Mouse (Mus musculus): ENCODE data around the gene Tsc22d4. TPM values are rescaled to one million over a fixed set of nuclear protein-coding genes. Genes with fewer than 3 reads are reported as not detected.
"Not testable (repeated sequence)": the region's sequence is repeated elsewhere in the genome, so short reads cannot be mapped to it uniquely, and the experiment has no call there.

Tsc22d4 gene
- polyA plus RNA-seq, 1 experiment = 71.2 TPM

GRCm38 (mm10) chr5:137713454-137713853 is 32.1 kb upstream of the Tsc22d4 start:
- no peaks in the 10 kb centered on the region for H3K4me1 ChIP-seq (ENCODE audit: control insufficient read depth, insufficient read depth, low read length)
- DNase-seq = no peak
- no peaks in the 10 kb centered on the region for H3K27me3 ChIP-seq (replicated peaks; ENCODE audit: control insufficient read depth, insufficient read depth, low read length)
- no peak overlapping the region for H3K27ac ChIP-seq (ENCODE audit: insufficient read depth, low read depth, low read length)
- TF ChIP-seq CTCF (conservative IDR thresholded peaks at IDR 0.05; ENCODE audit: insufficient read depth, insufficient read length, low read depth, low read length) (no peak), POLR2A (IDR thresholded peaks at IDR 0.05; ENCODE audit: low read depth, low read length) (no peak)
- no peak overlapping the region for H3K4me3 ChIP-seq (ENCODE audit: insufficient read depth, low read depth, low read length)
- no peaks in the 10 kb centered on the region for H3K36me3 ChIP-seq (ENCODE audit: control insufficient read depth, insufficient read depth, low read length)
- WGBS = 61% methylated on average over 5 of the region's 5 CpGs

- no peak overlapping the region for H3K4me3 ChIP-seq (ENCODE audit: insufficient read depth, low read depth, low read length)
- DNase-seq = no peak
- H3K27ac ChIP-seq (ENCODE audit: insufficient read depth, low read depth, low read length) = no peak overlapping the region
- WGBS = 47% methylated on average over 8 of the region's 8 CpGs
- no peaks in the 10 kb centered on the region for H3K27me3 ChIP-seq (replicated peaks; ENCODE audit: control insufficient read depth, insufficient read depth, low read length)
- no peaks in the 10 kb centered on the region for H3K36me3 ChIP-seq (ENCODE audit: control insufficient read depth, insufficient read depth, low read length)
- TF ChIP-seq POLR2A (IDR thresholded peaks at IDR 0.05; ENCODE audit: low read depth, low read length) (no peak), CTCF (conservative IDR thresholded peaks at IDR 0.05; ENCODE audit: insufficient read depth, insufficient read length, low read depth, low read length) (no peak)
- 0 out of 2 replicates have a peak, but pooled peaks cover 2% of the 10 kb centered on the region for H3K4me1 ChIP-seq (ENCODE audit: control insufficient read depth, insufficient read depth, low read length)
Observed at GRCm38 (mm10) chr5:137715685-137716084, 29.8 kb upstream of the Tsc22d4 start.

- DNase-seq = no peak
- 0 out of 2 replicates have a peak, but pooled peaks cover 2% of the 10 kb centered on the region for H3K4me1 ChIP-seq (ENCODE audit: control insufficient read depth, insufficient read depth, low read length)
- WGBS = 59% methylated on average over 8 of the region's 8 CpGs
- no peaks in the 10 kb centered on the region for H3K27me3 ChIP-seq (replicated peaks; ENCODE audit: control insufficient read depth, insufficient read depth, low read length)
- no peak overlapping the region for H3K4me3 ChIP-seq (ENCODE audit: insufficient read depth, low read depth, low read length)
- no peak for TF ChIP-seq CTCF (conservative IDR thresholded peaks at IDR 0.05; ENCODE audit: insufficient read depth, insufficient read length, low read depth, low read length)
- TF ChIP-seq POLR2A (IDR thresholded peaks at IDR 0.05; ENCODE audit: low read depth, low read length) = no peak
- H3K36me3 ChIP-seq (ENCODE audit: control insufficient read depth, insufficient read depth, low read length) = no peaks in the 10 kb centered on the region
- H3K27ac ChIP-seq (ENCODE audit: insufficient read depth, low read depth, low read length) = no peak overlapping the region
Observed at GRCm38 (mm10) chr5:137718020-137718790, 27.3 kb upstream of the Tsc22d4 start.

GRCm38 (mm10) chr5:137719088-137719487 is 26.4 kb upstream of the Tsc22d4 start:
- no peak overlapping the region for H3K4me3 ChIP-seq (ENCODE audit: insufficient read depth, low read depth, low read length)
- DNase-seq = peak; percentile 19
- no peaks in the 10 kb centered on the region for H3K27me3 ChIP-seq (replicated peaks; ENCODE audit: control insufficient read depth, insufficient read depth, low read length)
- 0 out of 2 replicates have a peak, but pooled peaks cover 2% of the 10 kb centered on the region for H3K4me1 ChIP-seq (ENCODE audit: control insufficient read depth, insufficient read depth, low read length)
- no peak overlapping the region for H3K27ac ChIP-seq (ENCODE audit: insufficient read depth, low read depth, low read length)
- TF ChIP-seq CTCF (conservative IDR thresholded peaks at IDR 0.05; ENCODE audit: insufficient read depth, insufficient read length, low read depth, low read length) (no peak), POLR2A (IDR thresholded peaks at IDR 0.05; ENCODE audit: low read depth, low read length) (no peak)
- 68% methylated on average over 6 of the region's 6 CpGs for WGBS
- no peaks in the 10 kb centered on the region for H3K36me3 ChIP-seq (ENCODE audit: control insufficient read depth, insufficient read depth, low read length)

GRCm38 (mm10) chr5:137720558-137721164 is 24.9 kb upstream of the Tsc22d4 start:
- H3K4me1 ChIP-seq (ENCODE audit: control insufficient read depth, insufficient read depth, low read length); H3K27ac ChIP-seq (ENCODE audit: insufficient read depth, low read depth, low read length); H3K27me3 ChIP-seq (replicated peaks; ENCODE audit: control insufficient read depth, insufficient read depth, low read length); H3K36me3 ChIP-seq (ENCODE audit: control insufficient read depth, insufficient read depth, low read length); H3K4me3 ChIP-seq (ENCODE audit: insufficient read depth, low read depth, low read length): not testable (repeated sequence)
- DNase-seq = peak; percentile 77
- WGBS = 7% methylated on average over 11 of the region's 16 CpGs

- WGBS = 91% methylated on average over 5 of the region's 5 CpGs
- no peak overlapping the region for H3K27ac ChIP-seq (ENCODE audit: insufficient read depth, low read depth, low read length)
- no peak for TF ChIP-seq CTCF (conservative IDR thresholded peaks at IDR 0.05; ENCODE audit: insufficient read depth, insufficient read length, low read depth, low read length)
- TF ChIP-seq POLR2A (IDR thresholded peaks at IDR 0.05; ENCODE audit: low read depth, low read length) = no peak
Observed at GRCm38 (mm10) chr5:137723840-137724239, 21.7 kb upstream of the Tsc22d4 start.

GRCm38 (mm10) chr5:137726767-137727166 is 18.8 kb upstream of the Tsc22d4 start:
- H3K27ac ChIP-seq (ENCODE audit: insufficient read depth, low read depth, low read length) = no peak overlapping the region
- TF ChIP-seq POLR2A (IDR thresholded peaks at IDR 0.05; ENCODE audit: low read depth, low read length) = no peak
- peak; percentile 49 for TF ChIP-seq CTCF (conservative IDR thresholded peaks at IDR 0.05; ENCODE audit: insufficient read depth, insufficient read length, low read depth, low read length)
- no peaks in the 10 kb centered on the region for H3K4me1 ChIP-seq (ENCODE audit: control insufficient read depth, insufficient read depth, low read length)
- H3K36me3 ChIP-seq (ENCODE audit: control insufficient read depth, insufficient read depth, low read length) = no peaks in the 10 kb centered on the region
- no peaks in the 10 kb centered on the region for H3K27me3 ChIP-seq (replicated peaks; ENCODE audit: control insufficient read depth, insufficient read depth, low read length)
- no peak overlapping the region for H3K4me3 ChIP-seq (ENCODE audit: insufficient read depth, low read depth, low read length)
- 69% methylated on average over 6 of the region's 6 CpGs for WGBS
- no peak for DNase-seq

More at GRCm38 (mm10) chr5:137723840-137724239, 21.7 kb upstream of the Tsc22d4 start:
- 0 out of 2 replicates have a peak, but pooled peaks cover 2% of the 10 kb centered on the region for H3K4me1 ChIP-seq (ENCODE audit: control insufficient read depth, insufficient read depth, low read length)
- H3K36me3 ChIP-seq (ENCODE audit: control insufficient read depth, insufficient read depth, low read length) = no peaks in the 10 kb centered on the region
- no peak for DNase-seq
- no peaks in the 10 kb centered on the region for H3K27me3 ChIP-seq (replicated peaks; ENCODE audit: control insufficient read depth, insufficient read depth, low read length)
- no peak overlapping the region for H3K4me3 ChIP-seq (ENCODE audit: insufficient read depth, low read depth, low read length)

Measured in kidney, adult 2 months (tissue).